15 mouse cellular contexts compared by ENCODE assay signal in the genomic region with DNA sequence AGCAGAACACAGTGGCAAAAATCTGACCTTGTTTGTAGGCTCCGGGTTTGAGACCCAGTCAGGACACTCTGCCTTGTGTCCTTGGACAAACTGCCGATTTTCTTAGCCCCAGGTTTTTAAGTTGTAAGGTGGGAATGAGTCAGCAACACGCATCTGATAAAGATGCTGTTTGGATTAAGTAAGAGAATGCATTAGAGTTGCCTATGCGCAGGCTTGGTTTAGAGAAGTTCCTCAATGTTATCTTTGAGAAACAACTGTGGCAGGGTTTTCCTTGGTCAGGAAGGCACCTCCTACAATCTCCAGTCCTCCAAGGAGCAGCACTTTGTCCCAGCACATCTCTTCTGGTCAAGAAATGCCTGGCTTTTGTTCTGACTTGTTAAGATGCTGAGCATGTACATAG.
DNase-seq lines count a peak whose midpoint lies in the region; ATAC-seq and TF ChIP-seq lines count a peak whose summit lies in the region.
"Had no signal": no experiment of that assay in that cellular context is flagged by ENCODE, and none has a peak within 500 bp of the region (broad histone marks: within the 10 kb centered on the region; RNA-seq: fewer than 3 reads in every experiment).

No protein-coding gene starts in this region.

- ATAC-seq in intestine, embryonic 16.5 days = 0 out of 2 replicates have a peak, but pooled peaks have one; percentile 13
- no peak for ATAC-seq in intestine, postnatal 0 days
- ATAC-seq: hindbrain, embryonic 16.5 days had no signal

- H3K27ac ChIP-seq in gastrocnemius, adult 2 months = peak overlapping the region; percentile 17; the same call in 1 of the 2 replicates
- no peak overlapping the region for H3K27ac ChIP-seq in intestine, embryonic 16.5 days (ENCODE audit: low read length)
- no peak overlapping the region for H3K27ac ChIP-seq in intestine, postnatal 0 days (ENCODE audit: low read depth, low read length)
- H3K27ac ChIP-seq in kidney, adult 2 months (ENCODE audit: insufficient read depth, low read depth, low read length) = no peak overlapping the region
- H3K27ac ChIP-seq: embryonic facial prominence, embryonic 15.5 days; limb, embryonic 10.5 days; lung, embryonic 15.5 days; midbrain, embryonic 10.5 days had no signal

- peaks cover 3% of the 10 kb centered on the region; the same call in 1 of the 2 replicates for H3K4me1 ChIP-seq in intestine, embryonic 16.5 days (ENCODE audit: control insufficient read depth, insufficient read depth, low read length)
- H3K4me1 ChIP-seq in intestine, postnatal 0 days (replicated peaks; ENCODE audit: control insufficient read depth, insufficient read depth, low read length) = no peaks in the 10 kb centered on the region
- H3K4me1 ChIP-seq in megakaryocyte, embryonic 14.5 days = peaks cover 55% of the 10 kb centered on the region
- H3K4me1 ChIP-seq in kidney, adult 2 months (ENCODE audit: control insufficient read depth, insufficient read depth, low read length) = no peaks in the 10 kb centered on the region; the same call in 1 of the 2 replicates
- H3K4me1 ChIP-seq: embryonic facial prominence, embryonic 15.5 days; limb, embryonic 10.5 days; lung, embryonic 15.5 days; midbrain, embryonic 10.5 days had no signal

- intact Hi-C loops in gastrocnemius, adult 2 months (cut with DNase I) = no loop called here

- no peak for TF ChIP-seq CTCF in gastrocnemius, adult 2 months (IDR thresholded peaks at IDR 0.05)
- TF ChIP-seq CTCF in intestine, postnatal 0 days (IDR thresholded peaks at IDR 0.05; ENCODE audit: low read depth) = no peak
- TF ChIP-seq CTCF in kidney, adult 2 months (conservative IDR thresholded peaks at IDR 0.05; ENCODE audit: insufficient read depth, insufficient read length, low read depth, low read length) = no peak

- H3K27me3 ChIP-seq in intestine, embryonic 16.5 days (replicated peaks; ENCODE audit: control insufficient read depth, insufficient read depth, low read length) = no peaks in the 10 kb centered on the region
- no peaks in the 10 kb centered on the region for H3K27me3 ChIP-seq in intestine, postnatal 0 days (replicated peaks; ENCODE audit: control insufficient read depth, insufficient read depth, low read length)
- H3K27me3 ChIP-seq in megakaryocyte, embryonic 14.5 days (replicated peaks) = no peaks in the 10 kb centered on the region
- H3K27me3 ChIP-seq in kidney, adult 2 months (replicated peaks; ENCODE audit: control insufficient read depth, insufficient read depth, low read length) = no peaks in the 10 kb centered on the region
- H3K27me3 ChIP-seq: embryonic facial prominence, embryonic 15.5 days; lung, embryonic 15.5 days had no signal

- no peak overlapping the region for H3K4me3 ChIP-seq in gastrocnemius, adult 2 months
- no peak overlapping the region for H3K4me3 ChIP-seq in intestine, embryonic 16.5 days (ENCODE audit: low read length)
- no peak overlapping the region for H3K4me3 ChIP-seq in intestine, postnatal 0 days (ENCODE audit: low read depth, low read length)
- H3K4me3 ChIP-seq in megakaryocyte, embryonic 14.5 days (replicated peaks) = peak overlapping the region; percentile 50
- H3K4me3 ChIP-seq in kidney, adult 2 months (ENCODE audit: insufficient read depth, low read depth, low read length) = no peak overlapping the region
- H3K4me3 ChIP-seq: embryonic facial prominence, embryonic 15.5 days; limb, embryonic 10.5 days; lung, embryonic 15.5 days; midbrain, embryonic 10.5 days had no signal

- no peaks in the 10 kb centered on the region for H3K9me3 ChIP-seq in intestine, embryonic 16.5 days (ENCODE audit: control insufficient read depth, low read length)
- no peaks in the 10 kb centered on the region for H3K9me3 ChIP-seq in intestine, postnatal 0 days (ENCODE audit: control insufficient read depth)
- no peaks in the 10 kb centered on the region for H3K9me3 ChIP-seq in megakaryocyte, embryonic 14.5 days
- H3K9me3 ChIP-seq: embryonic facial prominence, embryonic 15.5 days; limb, embryonic 10.5 days; lung, embryonic 15.5 days; midbrain, embryonic 10.5 days had no signal

- 78% methylated on average over 4 of the region's 4 CpGs for WGBS in intestine, embryonic 16.5 days
- WGBS in intestine, postnatal 0 days = 73% methylated on average over 4 of the region's 4 CpGs
- WGBS in kidney, adult 2 months = 76% methylated on average over 4 of the region's 4 CpGs

- DNase-seq in gastrocnemius, adult 2 months = no peak
- DNase-seq in gastrocnemius, postnatal 25 days = no peak
- peak; percentile 22 for DNase-seq in c-Kit-positive CD71-positive TER-119-positive erythroid progenitor cells, embryonic 14.5 days (ENCODE audit: low spot score)
- no peak for DNase-seq in kidney, adult 2 months
- no peak for DNase-seq in natural killer cell, adult 2 months (ENCODE audit: low spot score in 2 of 2)
- DNase-seq: cerebellum, adult 8-10 months; layer of hippocampus, postnatal 36 days had no signal

- no peaks in the 10 kb centered on the region for H3K36me3 ChIP-seq in intestine, embryonic 16.5 days (ENCODE audit: control insufficient read depth, insufficient read depth, low read length)
- no peaks in the 10 kb centered on the region for H3K36me3 ChIP-seq in intestine, postnatal 0 days (ENCODE audit: control insufficient read depth, insufficient read depth)
- no peaks in the 10 kb centered on the region for H3K36me3 ChIP-seq in megakaryocyte, embryonic 14.5 days (replicated peaks; ENCODE audit: low read length)
- H3K36me3 ChIP-seq in kidney, adult 2 months (ENCODE audit: control insufficient read depth, insufficient read depth, low read length) = no peaks in the 10 kb centered on the region
- H3K36me3 ChIP-seq: embryonic facial prominence, embryonic 15.5 days; limb, embryonic 10.5 days; lung, embryonic 15.5 days; midbrain, embryonic 10.5 days had no signal

- no peak for TF ChIP-seq POLR2A in kidney, adult 2 months (IDR thresholded peaks at IDR 0.05; ENCODE audit: low read depth, low read length)

- no peak overlapping the region for H3K9ac ChIP-seq in intestine, embryonic 16.5 days (ENCODE audit: low read depth, low read length)
- H3K9ac ChIP-seq in intestine, postnatal 0 days (ENCODE audit: low read depth, low read length) = no peak overlapping the region
- H3K9ac ChIP-seq: embryonic facial prominence, embryonic 15.5 days; lung, embryonic 15.5 days had no signal

- no peak overlapping the region for H3K4me2 ChIP-seq in intestine, embryonic 16.5 days (ENCODE audit: low read depth, low read length)
- H3K4me2 ChIP-seq in intestine, postnatal 0 days (replicated peaks; ENCODE audit: low read depth) = no peak overlapping the region
- H3K4me2 ChIP-seq: embryonic facial prominence, embryonic 15.5 days; lung, embryonic 15.5 days had no signal
